Comparison of ENCODE assay signal across 20 mouse cellular contexts in genomic region chr11:94389724-94390396, GRCm38 (mm10). TPM values are rescaled to one million over a fixed set of nuclear protein-coding genes. Genes with fewer than 3 reads are reported as not detected.
DNase-seq lines count a peak whose midpoint lies in the region; ATAC-seq and TF ChIP-seq lines count a peak whose summit lies in the region.
"Had no signal": no experiment of that assay in that cellular context is flagged by ENCODE, and none has a peak within 500 bp of the region (broad histone marks: within the 10 kb centered on the region; RNA-seq: fewer than 3 reads in every experiment).

No protein-coding gene starts in this region.

- no peak for ATAC-seq in stomach, embryonic 15.5 days (ENCODE audit: insufficient read depth, low FRiP score, low read depth)
- no peak for ATAC-seq in lung, postnatal 0 days
- no peak for ATAC-seq in midbrain, embryonic 16.5 days
- ATAC-seq: activated CD4-positive, CD25-positive, alpha-beta regulatory T cell, adult 4 months; forebrain, embryonic 15.5 days; Patski had no signal

- H3K4me1 ChIP-seq in stomach, embryonic 15.5 days: peaks cover 26% of the 10 kb centered on the region
- peaks cover 5% of the 10 kb centered on the region; the same call in 1 of the 2 replicates for H3K4me1 ChIP-seq in lung, postnatal 0 days (ENCODE audit: insufficient read depth, low read depth, low read length)
- peaks cover 32% of the 10 kb centered on the region for H3K4me1 ChIP-seq in heart, embryonic 10.5 days
- peaks cover 14% of the 10 kb centered on the region for H3K4me1 ChIP-seq in midbrain, embryonic 16.5 days (ENCODE audit: control insufficient read depth, insufficient read depth, low read length)
- H3K4me1 ChIP-seq: forebrain, embryonic 15.5 days had no signal

- H3K9me3 ChIP-seq in stomach, embryonic 15.5 days: no peaks in the 10 kb centered on the region
- H3K9me3 ChIP-seq in lung, postnatal 0 days (ENCODE audit: low read length): no peaks in the 10 kb centered on the region
- H3K9me3 ChIP-seq in heart, embryonic 10.5 days: no peaks in the 10 kb centered on the region
- no peaks in the 10 kb centered on the region for H3K9me3 ChIP-seq in midbrain, embryonic 16.5 days (replicated peaks; ENCODE audit: control insufficient read depth, low read length, poor library complexity, severe bottlenecking)
- H3K9me3 ChIP-seq: forebrain, embryonic 15.5 days; hindbrain, embryonic 12.5 days; neural tube, embryonic 15.5 days had no signal

- H3K36me3 ChIP-seq in stomach, embryonic 15.5 days: no peaks in the 10 kb centered on the region
- H3K36me3 ChIP-seq in lung, postnatal 0 days (ENCODE audit: insufficient read depth, low read length): no peaks in the 10 kb centered on the region
- no peaks in the 10 kb centered on the region for H3K36me3 ChIP-seq in heart, embryonic 10.5 days
- H3K36me3 ChIP-seq in midbrain, embryonic 16.5 days (ENCODE audit: control insufficient read depth, insufficient read depth, low read length): no peaks in the 10 kb centered on the region
- H3K36me3 ChIP-seq: forebrain, embryonic 15.5 days; hindbrain, embryonic 12.5 days; neural tube, embryonic 15.5 days had no signal

- no peak for TF ChIP-seq CTCF in lung, postnatal 0 days (IDR thresholded peaks at IDR 0.05)

- intact Hi-C loops in left cerebral cortex, postnatal 4 days (cut with DNase I): loop anchor here (5.0 kb wide), 1 partner anchor 33 kb away; no protein-coding TSS in a partner anchor
- intact Hi-C loops in left cerebral cortex, postnatal 25 days (cut with DNase I): no loop called here

- H3K27me3 ChIP-seq in stomach, embryonic 15.5 days (replicated peaks): no peaks in the 10 kb centered on the region
- H3K27me3 ChIP-seq in lung, postnatal 0 days (replicated peaks; ENCODE audit: insufficient read depth, low read length): no peaks in the 10 kb centered on the region
- H3K27me3 ChIP-seq in heart, embryonic 10.5 days (ENCODE audit: insufficient read depth, poor library complexity, severe bottlenecking): peaks cover 47% of the 10 kb centered on the region
- 0 out of 2 replicates have a peak, but pooled peaks cover 3% of the 10 kb centered on the region for H3K27me3 ChIP-seq in midbrain, embryonic 16.5 days (ENCODE audit: control insufficient read depth, insufficient read depth, low read depth, low read length)
- H3K27me3 ChIP-seq: Patski had no signal

- no peak overlapping the region for H3K9ac ChIP-seq in stomach, embryonic 15.5 days
- H3K9ac ChIP-seq in lung, postnatal 0 days (replicated peaks; ENCODE audit: low read depth): no peak overlapping the region
- H3K9ac ChIP-seq in midbrain, embryonic 16.5 days (ENCODE audit: low read depth, low read length): no peak overlapping the region
- H3K9ac ChIP-seq: forebrain, embryonic 15.5 days; hindbrain, embryonic 12.5 days; liver, postnatal 0 days; neural tube, embryonic 15.5 days had no signal

- H3K4me2 ChIP-seq in stomach, embryonic 15.5 days: no peak overlapping the region
- no peak overlapping the region for H3K4me2 ChIP-seq in lung, postnatal 0 days (replicated peaks; ENCODE audit: low read depth, low read length)
- H3K4me2 ChIP-seq in midbrain, embryonic 16.5 days (ENCODE audit: low read length): no peak overlapping the region
- H3K4me2 ChIP-seq: forebrain, embryonic 15.5 days; hindbrain, embryonic 12.5 days; neural tube, embryonic 15.5 days had no signal

- no peak for TF ChIP-seq EP300 in lung, postnatal 0 days (IDR thresholded peaks at IDR 0.05)

- DNase-seq in left cerebral cortex, postnatal 4 days: peak; percentile 32
- DNase-seq in left cerebral cortex, postnatal 25 days (ENCODE audit: low spot score in 2 of 2): no peak
- peak; percentile 64 to 79 for DNase-seq in cerebellum, adult 18-20 months
- DNase-seq in cerebellum, postnatal 36 days: peak; percentile 70
- no peak for DNase-seq in lung, postnatal 0 days (ENCODE audit: low spot score)
- DNase-seq in heart, embryonic 10.5 days (ENCODE audit: low spot score): no peak
- DNase-seq: adrenal gland, postnatal 25 days; B cell, adult 2 months; kidney, adult 11 months; kidney, postnatal 10 days; liver, postnatal 0 days; lung, postnatal 36 days had no signal

- WGBS in stomach, embryonic 15.5 days: 46% methylated on average over 6 of the region's 6 CpGs
- WGBS in lung, postnatal 0 days: 52% methylated on average over 6 of the region's 6 CpGs
- WGBS in heart, embryonic 10.5 days: 63% methylated on average over 6 of the region's 6 CpGs
- 58% methylated on average over 6 of the region's 6 CpGs for WGBS in midbrain, embryonic 16.5 days

- H3K27ac ChIP-seq in stomach, embryonic 15.5 days: peak overlapping the region; percentile 59
- H3K27ac ChIP-seq in lung, postnatal 0 days (ENCODE audit: low read length): no peak overlapping the region
- H3K27ac ChIP-seq in heart, embryonic 10.5 days: no peak overlapping the region
- no peak overlapping the region for H3K27ac ChIP-seq in midbrain, embryonic 16.5 days (ENCODE audit: low read length)
- H3K27ac ChIP-seq: forebrain, embryonic 15.5 days; hindbrain, embryonic 12.5 days; neural tube, embryonic 15.5 days had no signal

- H3K4me3 ChIP-seq in stomach, embryonic 15.5 days (replicated peaks): no peak overlapping the region
- no peak overlapping the region for H3K4me3 ChIP-seq in lung, postnatal 0 days (ENCODE audit: low read depth, low read length)
- no peak overlapping the region for H3K4me3 ChIP-seq in heart, embryonic 10.5 days
- H3K4me3 ChIP-seq in midbrain, embryonic 16.5 days (ENCODE audit: low read depth, low read length): no peak overlapping the region
- H3K4me3 ChIP-seq: erythroblast, embryonic 14.5 days; forebrain, embryonic 15.5 days; hindbrain, embryonic 12.5 days; neural tube, embryonic 15.5 days had no signal

RNA-seq across cellular contexts. Expression of gene Abcc3, which starts 2.9 kb away (rescaled TPM):
- 1 to 10 TPM in 1 of 2 experiments, under 1 TPM in 1; 0.70 to 1.4 TPM for total RNA-seq in left cerebral cortex, postnatal 4 days (2021)
- total RNA-seq in left cerebral cortex, postnatal 25 days (2021): 1 to 10 TPM; 2.0 to 2.9 TPM
- polyA plus RNA-seq in stomach, embryonic 15.5 days (2015; fragmentation: Nextera tagmentation; extraction: Ambion mirVana): 6.6 and 7.7 TPM in 2 replicates
- polyA plus RNA-seq in lung, postnatal 0 days (2015; fragmentation: Nextera tagmentation; extraction: Ambion mirVana): 8.7 and 10.4 TPM in 2 replicates
- 0.48 and 0.88 TPM in 2 replicates for polyA plus RNA-seq in heart, embryonic 10.5 days (2016; fragmentation: Nextera tagmentation; extraction: Ambion mirVana)
- 0.57 and 0.92 TPM in 2 replicates for polyA plus RNA-seq in midbrain, embryonic 16.5 days (2015; fragmentation: Nextera tagmentation; extraction: Ambion mirVana)

Comparison
In these comparisons a context has a peak if more than half of its experiments do, and no peak if none do; other contexts are left out.
1. DNase-seq: peak in left cerebral cortex, postnatal 4 days (single experiment), cerebellum, adult 18-20 months (2 of 2) and cerebellum, postnatal 36 days (2 of 2); none in left cerebral cortex, postnatal 25 days (0 of 2), lung, postnatal 0 days (single experiment) and heart, embryonic 10.5 days (single experiment).